Mouse (Mus musculus) forebrain, embryonic 15.5 days (tissue): ENCODE results near the gene Chpf. TPM values are rescaled to one million over a fixed set of nuclear protein-coding genes. Genes with fewer than 3 reads are reported as not detected.

Experiments
- ATAC-seq: fragments of 200-750 bp; cut with Nextera tagmentation; replicated peaks from 2 replicates; pipeline ENCODE4 v1.8.0; 2017; ENCODE audit warnings: mild to moderate bottlenecking, moderate TSS enrichment, moderate library complexity
- H3K27ac ChIP-seq: fragments of 300-500 bp; sonication (generic); replicated peaks from 2 replicates; pipeline ENCODE4 v1.5.1; 2015; ENCODE audit warnings: mild to moderate bottlenecking, inconsistent platforms
- H3K27me3 ChIP-seq: fragments of 300-500 bp; sonication (generic); 2 replicates; pipeline ENCODE4 v1.6.1; 2015; ENCODE audit warnings: inconsistent platforms
- H3K36me3 ChIP-seq: fragments of 300-500 bp; sonication (generic); 2 replicates; pipeline ENCODE4 v1.6.1; 2015; ENCODE audit warnings: mild to moderate bottlenecking, inconsistent platforms
- H3K4me1 ChIP-seq: fragments of 300-500 bp; sonication (generic); 2 replicates; pipeline ENCODE4 v1.6.1; 2015; ENCODE audit warnings: inconsistent platforms
- H3K4me2 ChIP-seq: fragments of 300-500 bp; sonication (generic); replicated peaks from 2 replicates; pipeline ENCODE4 v1.6.1; 2015; ENCODE audit warnings: mild to moderate bottlenecking, inconsistent platforms
- H3K4me3 ChIP-seq: fragments of 300-500 bp; sonication (generic); 2 replicates; pipeline ENCODE4 v1.5.1; 2015; ENCODE audit warnings: mild to moderate bottlenecking, inconsistent platforms
- H3K9ac ChIP-seq: fragments of 300-500 bp; sonication (generic); replicated peaks from 2 replicates; pipeline ENCODE4 v1.6.1; 2015; ENCODE audit warnings: mild to moderate bottlenecking, inconsistent platforms
- H3K9me3 ChIP-seq: fragments of 300-500 bp; sonication (generic); 2 replicates; pipeline ENCODE4 v1.6.1; 2016; ENCODE audit warnings: inconsistent platforms
- WGBS: fragments of 180-500 bp; shearing (Covaris S2); methylation state at CpG from one replicate; pipeline ENCODE4 v1.1.7; 2015; ENCODE audit warnings: mixed read lengths; 5-methylcytosine and 5-hydroxymethylcytosine counted together
- polyA plus RNA-seq: library from polyadenylated mRNA; unstranded; fragments of >200 nt; fragmentation: Nextera tagmentation; extraction: Ambion mirVana; gene quantifications from 2 replicates; pipeline ENCODE4 v1.2.1, GENCODE M21; 2015

Gene Chpf
- polyA plus RNA-seq, 1 experiment from 2014 or later, result 29.2 TPM

DNA sequence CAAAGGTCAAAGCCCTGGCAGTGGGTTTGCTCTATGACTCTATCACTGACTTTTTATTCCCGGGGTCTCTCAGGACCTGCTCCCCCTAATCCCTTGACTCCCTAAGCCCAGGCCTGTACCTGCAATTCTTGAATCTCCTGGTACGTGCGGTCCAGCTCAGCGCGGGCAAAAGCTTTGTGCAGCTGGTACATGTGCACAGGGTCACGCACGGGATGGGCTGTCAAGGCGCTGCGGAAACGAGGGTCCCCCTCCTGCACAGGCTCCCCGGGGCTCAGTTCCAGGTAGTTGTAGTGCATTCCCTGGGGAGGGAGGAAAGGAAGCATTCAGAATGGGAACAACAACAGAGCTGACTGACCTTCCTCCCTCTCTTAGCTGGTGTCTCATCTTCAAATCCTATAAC, 2.7 kb downstream of the Chpf start:
- H3K4me3 ChIP-seq, result no peak overlapping the region
- peaks cover 36% of the 10 kb centered on the region for H3K36me3 ChIP-seq
- ATAC-seq, result no peak
- H3K9me3 ChIP-seq, result no peaks in the 10 kb centered on the region
- H3K9ac ChIP-seq, result no peak overlapping the region
- WGBS, result 93% methylated on average over 11 of the region's 11 CpGs
- no peak overlapping the region for H3K27ac ChIP-seq
- H3K4me2 ChIP-seq, result no peak overlapping the region
- peaks cover 36% of the 10 kb centered on the region for H3K4me1 ChIP-seq
- H3K27me3 ChIP-seq, result no peaks in the 10 kb centered on the region

DNA sequence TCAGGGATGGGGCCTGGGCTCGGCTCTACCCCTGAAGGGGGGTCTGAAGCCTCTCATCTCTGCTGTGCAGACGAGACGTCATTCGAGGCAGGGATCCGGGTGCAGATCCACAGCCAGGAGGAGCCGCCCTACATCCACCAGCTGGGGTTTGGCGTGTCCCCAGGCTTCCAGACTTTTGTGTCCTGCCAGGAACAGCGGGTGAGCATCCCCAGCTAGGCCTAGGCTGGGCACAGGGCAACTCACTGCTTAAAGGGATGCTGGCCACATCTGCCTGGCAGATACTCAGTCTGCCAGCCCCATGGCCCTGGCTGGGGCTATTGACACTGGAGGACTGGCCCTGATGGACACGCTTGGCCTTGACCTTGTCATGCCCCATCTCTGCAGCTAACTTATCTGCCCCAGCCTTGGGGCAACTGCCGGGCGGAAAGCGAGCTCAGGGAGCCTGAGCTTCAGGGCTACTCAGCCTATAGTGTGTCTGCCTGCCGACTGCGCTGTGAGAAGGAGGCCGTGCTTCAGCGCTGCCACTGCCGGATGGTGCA, 9.8 kb downstream of the Chpf start:
- no peak for ATAC-seq
- Histone ChIP-seq H3K27ac (no peak overlapping the region), H3K9me3 (no peaks in the 10 kb centered on the region), H3K27me3 (peaks cover 7% of the 10 kb centered on the region; the same call in 1 of the 2 replicates), H3K4me2 (no peak overlapping the region), H3K4me1 (peaks cover 4% of the 10 kb centered on the region), H3K4me3 (no peak overlapping the region), H3K9ac (no peak overlapping the region), H3K36me3 (peaks cover 13% of the 10 kb centered on the region)
- WGBS, result 76% methylated on average over 17 of the region's 17 CpGs

DNA sequence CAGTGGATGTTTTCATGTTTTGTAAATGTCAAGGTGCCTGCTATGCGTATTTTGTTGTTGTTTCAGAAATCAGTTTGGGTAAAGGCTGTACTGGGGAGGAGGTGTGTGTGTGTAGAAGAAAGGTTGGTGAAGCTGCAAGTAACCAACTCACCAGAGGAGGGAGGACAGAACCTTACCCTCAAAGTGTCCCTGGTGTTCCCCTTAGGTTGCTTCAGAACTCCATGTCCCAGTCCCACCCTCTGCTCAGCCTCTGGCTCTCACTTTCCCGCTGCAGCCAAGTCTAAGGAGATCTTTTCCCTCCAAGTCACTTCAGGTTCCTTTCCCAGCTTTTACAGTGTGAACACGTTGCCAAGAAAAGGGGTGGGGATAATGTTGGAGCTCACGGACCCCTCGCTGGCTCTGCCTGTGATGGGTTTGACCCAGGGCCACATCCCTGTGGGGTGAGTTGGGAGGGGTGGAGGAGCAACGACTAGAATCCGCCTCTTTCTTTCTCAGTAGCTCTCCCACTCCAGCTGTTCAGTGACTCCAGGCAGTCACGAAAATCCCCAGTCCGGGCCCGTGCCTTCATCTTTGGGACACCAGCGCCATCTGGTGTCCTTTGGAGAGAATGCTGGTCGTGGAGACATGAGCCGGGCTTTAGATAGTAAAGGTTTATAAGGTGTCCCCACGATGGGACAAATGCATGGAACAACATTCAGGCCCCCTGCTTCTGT, 11.7 kb downstream of the Chpf start:
- H3K9ac ChIP-seq, result no peak overlapping the region
- ATAC-seq, result peak; percentile 83

DNA sequence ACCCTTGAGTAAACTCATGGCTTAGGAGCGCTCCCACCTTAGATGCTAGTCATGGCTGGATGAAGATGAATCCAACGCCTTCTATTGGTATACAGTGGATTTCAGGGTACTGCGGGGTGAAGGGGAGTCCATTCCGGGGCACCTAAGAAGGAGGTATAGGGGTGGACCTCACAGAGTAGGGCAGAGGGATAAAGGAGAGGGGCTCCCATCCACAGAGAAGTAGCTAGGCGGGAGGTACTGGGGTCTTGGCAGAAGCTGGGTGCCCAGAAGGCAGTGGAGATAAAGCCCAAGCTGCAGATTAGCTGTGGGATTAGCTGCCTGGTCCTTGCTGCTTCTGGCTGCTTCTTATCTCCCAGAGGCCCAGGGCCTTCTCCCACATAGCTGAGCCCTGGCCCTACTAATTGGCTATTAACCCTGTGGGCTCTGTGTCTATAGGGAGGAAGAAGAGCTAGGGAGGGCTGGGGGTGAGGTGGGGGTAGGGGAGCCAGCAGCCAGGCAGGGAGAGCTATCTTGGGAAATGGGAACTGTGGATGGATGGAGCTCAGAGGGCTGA, 15.4 kb downstream of the Chpf start:
- Histone ChIP-seq H3K4me3 (no peak overlapping the region), H3K36me3 (no peaks in the 10 kb centered on the region), H3K4me1 (peaks cover 13% of the 10 kb centered on the region), H3K9ac (no peak overlapping the region), H3K9me3 (no peaks in the 10 kb centered on the region), H3K27ac (no peak overlapping the region), H3K27me3 (peaks cover 4% of the 10 kb centered on the region; the same call in 1 of the 2 replicates), H3K4me2 (no peak overlapping the region)
- ATAC-seq, result no peak
- WGBS, result 59% methylated on average over 5 of the region's 5 CpGs

More for the DNA sequence above, 11.7 kb downstream of the Chpf start:
- peaks cover 7% of the 10 kb centered on the region; the same call in 1 of the 2 replicates for H3K27me3 ChIP-seq
- H3K36me3 ChIP-seq, result no peaks in the 10 kb centered on the region
- H3K4me2 ChIP-seq, result no peak overlapping the region; the same call in 1 of the 2 replicates
- peaks cover 4% of the 10 kb centered on the region for H3K4me1 ChIP-seq
- no peak overlapping the region for H3K27ac ChIP-seq
- H3K9me3 ChIP-seq, result no peaks in the 10 kb centered on the region
- 8% methylated on average over 14 of the region's 14 CpGs for whole genome bisulfite sequencing
- H3K4me3 ChIP-seq, result no peak overlapping the region

DNA sequence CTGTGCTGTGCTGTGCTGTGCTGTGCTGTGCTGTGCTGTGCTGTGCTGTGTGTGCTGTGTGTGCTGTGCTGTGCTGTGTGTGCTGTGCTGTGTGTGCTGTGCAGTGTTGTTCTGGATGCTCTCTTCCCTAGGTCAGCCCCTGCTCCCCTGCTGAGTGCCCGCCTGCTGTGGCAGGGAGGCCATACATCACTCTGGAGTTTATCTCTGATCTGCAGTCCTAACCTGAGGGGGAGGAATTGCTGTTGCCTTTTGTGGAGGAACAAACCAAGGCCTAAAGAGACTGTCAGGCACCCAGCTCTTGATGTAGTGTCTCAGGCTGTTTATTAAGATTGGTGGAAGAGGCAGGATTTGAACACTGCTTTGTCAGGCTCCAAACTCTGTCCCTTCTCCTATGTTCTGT, 16.5 kb downstream of the Chpf start:
- ATAC-seq, result no peak
- H3K27ac ChIP-seq, result no peak overlapping the region
- peaks cover 23% of the 10 kb centered on the region for H3K4me1 ChIP-seq
- 56% methylated on average over 1 of the region's 1 CpGs for WGBS
- no peaks in the 10 kb centered on the region for H3K36me3 ChIP-seq
- H3K9me3 ChIP-seq, result no peaks in the 10 kb centered on the region
- no peak overlapping the region for H3K4me2 ChIP-seq
- H3K9ac ChIP-seq, result no peak overlapping the region
- H3K4me3 ChIP-seq, result no peak overlapping the region
- peaks cover 5% of the 10 kb centered on the region; the same call in 1 of the 2 replicates for H3K27me3 ChIP-seq

DNA sequence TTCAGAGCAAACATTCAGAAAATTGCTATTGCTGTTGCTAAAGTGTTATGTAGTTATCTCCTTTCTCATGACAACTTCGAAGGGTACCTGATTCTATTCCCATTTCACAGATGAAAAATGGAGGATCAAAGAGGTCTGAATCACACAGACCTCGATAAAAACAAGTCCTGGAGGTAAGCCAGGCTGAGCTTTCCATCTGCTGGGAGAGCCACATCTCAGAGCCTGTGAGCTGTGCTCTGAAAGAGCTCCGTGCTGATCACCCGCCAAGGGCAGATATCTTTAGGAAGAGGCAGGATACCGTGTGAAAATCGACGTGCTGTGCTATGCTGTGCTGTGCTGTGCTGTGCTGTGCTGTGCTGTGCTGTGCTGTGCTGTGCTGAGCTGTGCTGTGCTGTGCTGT, 18.8 kb downstream of the Chpf start:
- Histone ChIP-seq H3K27ac (no peak overlapping the region), H3K4me1 (peaks cover 33% of the 10 kb centered on the region), H3K9ac (no peak overlapping the region), H3K4me3 (no peak overlapping the region), H3K9me3 (no peaks in the 10 kb centered on the region), H3K27me3 (peaks cover 5% of the 10 kb centered on the region; the same call in 1 of the 2 replicates), H3K4me2 (no peak overlapping the region), H3K36me3 (no peaks in the 10 kb centered on the region)
- ATAC-seq, result no peak
- 69% methylated on average over 7 of the region's 7 CpGs for WGBS

DNA sequence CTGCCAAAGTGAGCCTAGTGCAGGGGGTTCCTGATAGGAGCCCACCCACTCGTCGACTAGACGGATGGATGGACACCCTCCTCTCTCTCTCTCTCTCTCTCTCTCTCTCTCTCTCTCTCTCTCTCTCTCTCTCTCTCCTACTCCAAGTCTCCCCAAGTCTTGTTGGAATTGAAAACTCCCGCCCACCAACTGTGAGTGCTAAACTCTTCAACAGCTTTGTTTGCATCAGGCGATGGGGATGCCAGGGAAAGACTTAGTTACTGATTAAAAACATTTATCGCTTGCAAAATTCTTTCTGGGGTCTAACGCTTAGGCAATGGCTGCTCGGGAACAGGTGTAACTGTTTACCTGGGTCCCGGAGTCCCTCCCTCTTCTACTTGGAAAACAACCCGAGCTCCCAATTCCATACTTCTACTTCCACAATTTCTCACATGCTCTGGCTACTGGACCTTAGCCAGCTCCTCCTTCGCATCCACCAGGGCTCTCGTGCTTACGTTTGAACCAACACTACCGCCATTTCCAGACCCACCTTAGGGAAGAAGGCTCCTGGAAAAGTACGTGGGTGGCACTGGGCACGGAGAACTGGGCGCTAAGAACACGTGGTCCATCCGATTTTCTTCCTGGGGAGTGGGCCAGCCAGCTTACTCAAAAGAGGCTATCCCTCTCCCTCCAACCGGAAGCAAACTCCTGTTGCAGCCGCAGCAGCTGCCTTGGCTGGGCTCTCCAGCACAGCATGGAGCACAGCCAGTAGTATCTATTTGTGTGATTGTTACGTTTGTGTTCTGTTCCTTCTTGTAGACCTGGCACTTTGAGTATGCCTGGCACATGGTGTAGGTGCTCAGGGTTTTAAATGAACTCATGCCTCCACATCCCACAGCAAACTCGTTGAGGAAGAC, 20.1 kb downstream of the Chpf start:
- Histone ChIP-seq H3K4me1 (peaks cover 33% of the 10 kb centered on the region), H3K27ac (no peak overlapping the region), H3K4me2 (peak overlapping the region; percentile 46), H3K4me3 (peak overlapping the region; percentile 28), H3K27me3 (peaks cover 5% of the 10 kb centered on the region; the same call in 1 of the 2 replicates), H3K9me3 (no peaks in the 10 kb centered on the region), H3K36me3 (no peaks in the 10 kb centered on the region), H3K9ac (peak overlapping the region; percentile 34)
- ATAC-seq, result no peak
- WGBS, result 16% methylated on average over 23 of the region's 23 CpGs

DNA sequence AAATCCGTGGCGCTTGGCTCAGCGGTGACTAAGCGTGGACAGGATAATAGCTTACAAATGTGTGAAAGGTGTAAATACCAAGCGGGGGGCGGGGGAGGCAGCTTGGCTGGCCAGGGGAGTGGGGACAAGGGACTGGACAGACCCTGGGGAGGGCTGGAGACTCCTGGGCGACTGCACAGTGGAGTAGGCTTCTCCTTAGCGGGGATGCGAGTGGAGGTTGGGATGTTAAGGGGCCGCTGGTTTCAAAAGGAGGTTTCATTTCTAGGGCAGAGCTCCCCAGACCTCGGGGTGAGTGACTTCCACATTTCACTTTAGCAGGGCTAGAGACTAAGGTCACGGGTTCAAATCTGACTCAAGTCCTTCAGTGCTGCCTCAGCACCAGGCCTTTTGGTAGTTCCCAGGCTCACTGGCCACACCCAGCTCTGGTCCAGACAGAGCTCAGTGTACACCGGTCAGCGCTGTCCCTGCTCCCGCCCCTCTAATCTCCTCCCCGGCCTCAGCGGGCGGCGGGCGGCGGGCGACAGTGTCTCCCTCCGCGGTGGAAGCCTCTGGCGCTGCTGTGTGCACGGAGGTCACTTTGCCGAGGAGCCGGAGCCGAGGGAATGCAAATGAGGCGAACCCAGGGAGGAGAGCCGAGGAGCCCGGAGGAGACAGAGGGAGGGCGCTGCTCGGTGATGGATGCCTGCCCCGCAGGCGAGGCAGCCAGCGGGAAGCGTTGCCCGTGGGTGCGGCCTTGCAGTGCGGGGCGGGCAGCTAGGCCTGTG, 20.9 kb downstream of the Chpf start:
- Histone ChIP-seq H3K27ac (no peak overlapping the region), H3K9ac (peak overlapping the region; percentile 34)
- WGBS, result 5% methylated on average over 42 of the region's 42 CpGs

DNA sequence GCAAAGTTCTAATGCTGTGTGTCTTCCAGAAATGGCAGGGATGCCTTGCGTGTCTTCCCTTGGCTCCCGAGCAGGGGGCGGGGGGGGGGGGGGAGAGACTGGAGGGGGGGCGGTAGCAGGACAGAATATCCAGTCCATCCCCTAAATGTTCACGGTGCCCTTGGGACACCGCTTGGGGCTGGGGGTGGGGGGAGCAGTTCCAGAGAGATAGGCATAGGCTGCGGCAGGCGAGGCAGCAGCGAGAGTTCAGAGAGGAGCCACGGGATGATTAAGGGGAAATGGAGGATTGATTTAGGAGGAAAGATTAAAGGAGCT, 21.4 kb downstream of the Chpf start:
- no peak overlapping the region for H3K27ac ChIP-seq
- 0 out of 2 replicates have a peak, but pooled peaks have one; percentile 7 for ATAC-seq
- H3K9ac ChIP-seq, result no peak overlapping the region

More for the DNA sequence above, 20.9 kb downstream of the Chpf start:
- Histone ChIP-seq H3K27me3 (peaks cover 9% of the 10 kb centered on the region; the same call in 1 of the 2 replicates), H3K9me3 (no peaks in the 10 kb centered on the region), H3K4me2 (peak overlapping the region; percentile 46), H3K36me3 (no peaks in the 10 kb centered on the region), H3K4me1 (peaks cover 33% of the 10 kb centered on the region), H3K4me3 (peak overlapping the region; percentile 28)
- peak; percentile 57 for ATAC-seq

DNA sequence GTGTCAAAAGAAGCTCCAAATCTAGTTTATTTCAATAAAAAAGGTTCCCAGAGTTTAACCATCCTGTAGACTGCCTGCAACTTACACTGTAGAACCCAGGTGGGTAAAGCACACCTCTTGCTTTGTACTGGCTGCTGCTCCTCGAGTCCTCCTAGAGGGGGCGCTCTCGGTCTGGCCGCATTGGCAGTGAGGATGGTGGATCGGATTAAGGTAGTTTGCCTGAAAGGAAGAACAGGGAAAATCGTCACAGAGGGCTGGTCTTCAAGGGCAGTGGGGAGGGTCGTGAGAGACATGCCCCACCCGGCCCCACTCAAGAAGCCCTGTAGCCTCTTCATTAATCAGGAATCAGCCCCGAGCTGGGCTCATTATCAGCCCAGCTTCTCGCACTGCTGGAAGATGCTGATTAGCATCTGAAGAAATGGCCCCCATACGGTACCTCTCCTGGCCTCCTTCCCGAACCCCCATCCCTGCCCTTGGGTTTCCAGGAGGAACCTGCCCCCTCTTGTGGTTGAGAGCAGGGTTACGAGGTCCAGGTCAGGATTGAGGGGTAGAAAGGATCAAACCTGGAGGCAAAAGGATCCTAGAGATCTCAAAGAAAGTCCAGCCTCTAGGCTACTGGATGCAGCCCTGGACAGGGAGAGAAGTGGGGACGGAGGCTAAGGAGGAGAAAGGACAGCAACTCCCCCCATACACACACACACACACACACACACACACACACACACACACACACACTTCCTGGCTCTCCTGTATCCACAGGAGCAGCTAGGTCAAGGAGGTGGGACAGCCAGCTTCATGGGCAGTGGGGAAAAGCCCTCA, 22.2 kb downstream of the Chpf start:
- 5% methylated on average over 14 of the region's 14 CpGs for WGBS
- no peaks in the 10 kb centered on the region for H3K9me3 ChIP-seq
- H3K36me3 ChIP-seq, result no peaks in the 10 kb centered on the region
- no peak for ATAC-seq
- H3K27me3 ChIP-seq, result peaks cover 12% of the 10 kb centered on the region; the same call in 1 of the 2 replicates
- H3K27ac ChIP-seq, result no peak overlapping the region
- H3K4me1 ChIP-seq, result peaks cover 33% of the 10 kb centered on the region
- H3K4me2 ChIP-seq, result no peak overlapping the region
- no peak overlapping the region for H3K4me3 ChIP-seq
- no peak overlapping the region for H3K9ac ChIP-seq

More for the DNA sequence above, 21.4 kb downstream of the Chpf start:
- WGBS, result 13% methylated on average over 9 of the region's 10 CpGs
- H3K4me2 ChIP-seq, result no peak overlapping the region
- H3K9me3 ChIP-seq, result no peaks in the 10 kb centered on the region
- H3K4me1 ChIP-seq, result peaks cover 33% of the 10 kb centered on the region
- H3K36me3 ChIP-seq, result no peaks in the 10 kb centered on the region
- peaks cover 9% of the 10 kb centered on the region; the same call in 1 of the 2 replicates for H3K27me3 ChIP-seq
- no peak overlapping the region for H3K4me3 ChIP-seq

DNA sequence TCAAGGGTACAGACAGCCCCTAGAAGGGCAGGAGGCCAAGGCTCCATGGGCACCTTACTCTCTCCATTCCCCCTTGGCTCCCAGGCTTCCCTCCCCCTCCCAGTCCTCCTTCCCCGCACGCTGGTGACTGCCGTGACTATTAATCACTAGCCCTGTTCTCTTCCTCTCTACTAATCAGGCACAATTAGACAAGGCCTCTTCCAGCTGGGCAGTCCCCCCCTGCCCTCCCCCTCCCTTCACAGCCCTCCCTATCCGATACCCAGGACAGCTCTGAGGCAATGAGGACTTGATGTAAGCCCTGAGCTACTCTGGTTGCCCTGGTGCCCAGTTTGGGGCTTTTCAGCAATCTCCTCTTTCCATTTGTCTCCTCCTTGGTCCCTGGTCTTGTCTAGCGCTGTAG, 23.2 kb downstream of the Chpf start:
- Histone ChIP-seq H3K4me2 (no peak overlapping the region), H3K9me3 (no peaks in the 10 kb centered on the region), H3K4me1 (peaks cover 33% of the 10 kb centered on the region), H3K36me3 (no peaks in the 10 kb centered on the region), H3K9ac (no peak overlapping the region), H3K27ac (no peak overlapping the region), H3K27me3 (peaks cover 18% of the 10 kb centered on the region), H3K4me3 (no peak overlapping the region)
- 0 out of 2 replicates have a peak, but pooled peaks have one; percentile 26 for ATAC-seq
- WGBS, result 7% methylated on average over 5 of the region's 5 CpGs
